Mouse (Mus musculus) MEL-GATA-1-ER (cell line): ENCODE results near the gene Fam213a.

Source experiments
- DNase-seq: peaks from one replicate; pipeline ENCODE4 v3.0.0-alpha.2; 2012; ENCODE audit warnings: low read depth; ENCODE audit errors: extremely low read depth

The Fam213a gene

DNA sequence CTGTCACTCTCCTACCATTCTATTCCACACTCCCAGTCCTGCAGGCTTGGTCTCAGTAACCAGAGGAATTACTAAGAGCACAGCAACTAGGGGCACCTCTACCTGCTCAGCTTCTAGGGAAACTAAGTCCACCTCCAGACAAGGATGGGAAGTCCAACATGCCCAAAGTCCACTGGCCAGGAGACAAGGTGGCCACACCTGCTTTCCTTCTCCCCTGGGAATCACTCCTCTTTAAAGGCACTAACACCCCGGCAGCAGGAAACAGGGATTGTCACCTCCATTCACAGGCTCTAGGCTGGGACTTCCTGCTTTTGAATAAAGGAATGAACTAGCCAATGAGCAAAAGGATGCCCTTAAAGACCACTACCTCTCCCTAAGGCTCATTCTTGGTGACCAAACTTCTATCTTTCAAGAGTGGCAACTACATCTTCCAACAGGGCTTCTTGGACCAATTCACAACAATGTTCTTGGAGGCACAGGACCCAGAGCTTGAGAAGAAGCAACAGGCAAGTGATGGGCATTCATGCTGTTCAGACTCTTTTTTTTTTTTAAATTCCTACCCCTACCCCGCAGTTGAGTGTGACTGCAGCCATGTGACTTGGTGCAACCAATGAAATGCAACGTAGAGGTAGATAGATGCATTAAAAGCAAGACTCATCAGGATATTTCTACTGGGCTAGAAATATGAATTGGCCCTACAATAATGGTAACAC is 49.9 kb downstream of the Fam213a start:
- no peak for DNase-seq

DNA sequence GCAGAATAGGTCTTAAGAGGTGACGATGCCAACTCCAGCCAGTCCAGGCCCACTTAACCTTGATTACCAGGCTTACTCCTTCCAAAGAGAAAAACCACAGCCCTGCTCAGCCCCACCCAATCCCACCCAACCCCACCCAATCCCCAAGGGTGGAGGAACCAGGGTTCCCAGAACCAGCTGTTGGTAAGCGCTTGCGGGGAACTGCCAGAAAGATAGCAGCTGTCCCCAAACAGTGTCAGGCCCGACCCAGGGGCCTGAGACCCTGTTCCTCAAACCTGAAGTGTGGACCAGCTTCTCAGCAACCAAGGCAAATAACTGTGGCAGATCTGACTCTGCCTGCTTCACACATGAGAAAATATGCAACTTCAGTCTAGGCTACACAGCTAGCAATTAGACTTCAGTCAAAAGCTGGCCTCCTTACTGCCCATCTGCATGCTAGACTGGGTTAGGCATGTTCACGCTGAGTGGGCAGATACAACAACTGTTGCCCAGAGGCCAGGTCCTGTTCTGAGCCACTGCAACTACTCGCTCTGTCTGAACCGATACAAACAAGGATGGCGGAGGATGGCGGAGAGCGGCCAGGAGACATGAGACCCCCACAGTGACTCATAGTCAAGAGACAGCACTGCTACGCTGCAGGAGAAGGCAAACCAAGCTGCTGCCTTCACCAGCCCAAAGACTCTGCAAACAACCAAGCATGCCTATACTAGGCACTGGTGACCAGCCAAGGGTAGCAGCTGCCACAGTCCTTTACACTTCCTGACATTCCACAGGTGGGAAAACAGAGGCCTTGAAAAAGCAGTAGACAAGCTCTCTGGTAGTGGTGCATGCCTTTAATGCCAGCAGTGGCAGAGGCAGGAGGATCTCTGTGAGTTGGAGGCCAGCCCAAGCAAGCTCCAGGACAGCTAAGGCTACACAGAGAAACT is 51.0 kb downstream of the Fam213a start:
- DNase-seq: peak; percentile 61

DNA sequence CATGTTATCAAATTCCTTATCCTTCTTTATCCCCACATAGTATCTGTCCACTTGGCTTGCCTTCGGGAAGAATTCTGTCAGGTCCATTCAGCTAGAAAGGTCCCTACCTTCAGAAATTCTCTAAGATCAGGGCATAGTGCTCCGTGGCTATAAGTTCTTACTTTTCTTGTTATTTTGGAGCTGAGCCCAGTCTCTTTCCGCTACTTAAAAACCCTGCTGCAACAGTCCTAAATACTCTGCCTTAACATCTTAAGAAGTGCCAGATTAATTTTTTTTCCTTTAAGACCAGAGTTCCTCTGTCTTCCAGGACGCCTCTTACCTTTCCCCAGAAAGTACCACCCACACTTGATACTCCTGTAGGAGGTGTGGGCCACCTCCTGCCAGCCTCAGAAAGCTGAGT is 53.4 kb downstream of the Fam213a start:
- no peak for DNase-seq

GRCm38 (mm10) chr14:40959586-40959985 is 54.0 kb downstream of the Fam213a start:
- DNase-seq: no peak

DNA sequence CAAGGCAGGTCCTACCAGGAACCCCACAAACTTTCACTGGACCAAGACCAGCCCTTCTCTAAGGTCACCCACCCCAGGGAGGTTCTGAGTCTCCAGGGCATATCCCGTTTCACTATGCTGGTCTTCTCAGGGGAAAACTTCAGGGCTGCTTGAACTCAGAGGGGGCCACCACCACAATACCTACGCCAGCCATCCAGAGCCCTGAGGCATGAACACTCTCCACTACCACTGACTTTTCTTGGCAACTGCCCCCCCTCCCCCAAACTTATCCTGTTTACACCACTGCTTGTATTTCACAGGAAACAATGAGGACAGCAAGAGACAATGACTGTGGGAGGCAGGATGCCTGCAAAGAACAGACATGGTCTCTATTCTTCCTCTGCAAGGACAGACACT is 54.6 kb downstream of the Fam213a start:
- no peak for DNase-seq

DNA sequence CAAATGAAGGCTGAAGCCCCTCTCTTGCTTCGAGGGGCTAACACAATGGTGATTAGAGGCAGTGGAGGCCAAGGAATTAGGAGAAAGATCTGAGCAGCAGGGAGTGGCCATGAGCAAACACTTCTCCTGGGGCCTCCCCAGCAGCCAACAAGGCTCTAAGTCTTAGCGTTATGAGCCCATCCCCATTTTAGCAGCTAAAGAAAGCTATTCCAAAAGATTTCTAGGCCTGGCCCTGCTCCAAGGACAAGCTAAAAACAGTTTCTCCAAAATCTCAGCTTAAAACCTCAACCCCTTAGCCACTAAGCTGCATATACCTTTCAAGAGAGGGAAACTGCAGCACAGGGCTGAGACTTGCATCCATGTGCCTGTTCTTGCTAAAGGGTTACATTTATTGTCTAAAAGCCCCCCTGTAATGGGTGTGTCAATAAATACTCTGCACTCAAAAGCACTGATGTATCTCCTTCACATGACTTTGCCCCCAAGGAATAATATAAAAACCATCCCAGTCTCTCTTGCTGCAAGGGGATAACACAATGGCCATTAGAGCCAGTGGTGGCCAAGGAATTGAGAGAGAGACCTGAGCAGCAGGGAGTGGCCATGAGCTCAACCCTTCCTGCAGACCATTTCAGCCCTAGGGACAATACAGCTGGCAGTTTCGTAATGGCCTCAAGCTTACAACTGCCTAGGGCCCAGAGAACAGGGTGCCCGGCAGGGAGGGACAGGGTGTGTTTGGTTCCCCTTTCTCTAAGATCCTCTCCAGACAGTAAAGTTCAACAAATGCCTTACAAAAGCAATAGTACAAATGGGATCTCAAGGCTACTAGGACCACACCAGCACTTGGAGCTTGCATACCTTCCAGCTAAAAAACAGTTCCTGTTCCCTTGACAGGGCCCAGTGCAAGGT is 55.3 kb downstream of the Fam213a start:
- DNase-seq: no peak

- DNase-seq: no peak
These were observed 56.0 kb downstream of the Fam213a start for GRCm38 (mm10) chr14:40957607-40958006.

GRCm38 (mm10) chr14:40956252-40957146 is 57.1 kb downstream of the Fam213a start:
- DNase-seq: no peak

GRCm38 (mm10) chr14:40955596-40956251 is 57.9 kb downstream of the Fam213a start:
- DNase-seq: no peak

- DNase-seq: no peak
These were observed 58.4 kb downstream of the Fam213a start for GRCm38 (mm10) chr14:40955146-40955545.

- no peak for DNase-seq
These were observed 60.2 kb downstream of the Fam213a start for GRCm38 (mm10) chr14:40953381-40953780.

DNA sequence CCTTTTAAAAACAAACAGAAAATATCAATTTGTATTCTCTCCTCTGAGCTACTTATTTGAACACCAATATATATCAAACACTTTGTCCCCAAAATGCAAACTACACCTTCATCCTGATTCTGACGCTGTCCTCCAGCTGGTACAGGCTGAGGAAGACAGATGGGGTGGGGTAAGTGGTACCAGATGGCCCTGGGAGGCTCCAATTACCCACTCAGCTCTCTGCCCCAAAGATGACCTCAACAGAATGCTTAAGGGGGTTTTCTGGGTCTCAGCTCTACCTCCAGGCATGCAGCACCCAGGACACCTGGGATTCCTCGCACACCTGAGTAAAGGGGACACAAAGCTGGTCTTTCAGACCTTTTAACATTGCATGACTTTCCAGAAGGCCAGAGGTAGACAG is 60.9 kb downstream of the Fam213a start:
- no peak for DNase-seq

GRCm38 (mm10) chr14:40952301-40952700 is 61.3 kb downstream of the Fam213a start:
- DNase-seq: no peak

DNA sequence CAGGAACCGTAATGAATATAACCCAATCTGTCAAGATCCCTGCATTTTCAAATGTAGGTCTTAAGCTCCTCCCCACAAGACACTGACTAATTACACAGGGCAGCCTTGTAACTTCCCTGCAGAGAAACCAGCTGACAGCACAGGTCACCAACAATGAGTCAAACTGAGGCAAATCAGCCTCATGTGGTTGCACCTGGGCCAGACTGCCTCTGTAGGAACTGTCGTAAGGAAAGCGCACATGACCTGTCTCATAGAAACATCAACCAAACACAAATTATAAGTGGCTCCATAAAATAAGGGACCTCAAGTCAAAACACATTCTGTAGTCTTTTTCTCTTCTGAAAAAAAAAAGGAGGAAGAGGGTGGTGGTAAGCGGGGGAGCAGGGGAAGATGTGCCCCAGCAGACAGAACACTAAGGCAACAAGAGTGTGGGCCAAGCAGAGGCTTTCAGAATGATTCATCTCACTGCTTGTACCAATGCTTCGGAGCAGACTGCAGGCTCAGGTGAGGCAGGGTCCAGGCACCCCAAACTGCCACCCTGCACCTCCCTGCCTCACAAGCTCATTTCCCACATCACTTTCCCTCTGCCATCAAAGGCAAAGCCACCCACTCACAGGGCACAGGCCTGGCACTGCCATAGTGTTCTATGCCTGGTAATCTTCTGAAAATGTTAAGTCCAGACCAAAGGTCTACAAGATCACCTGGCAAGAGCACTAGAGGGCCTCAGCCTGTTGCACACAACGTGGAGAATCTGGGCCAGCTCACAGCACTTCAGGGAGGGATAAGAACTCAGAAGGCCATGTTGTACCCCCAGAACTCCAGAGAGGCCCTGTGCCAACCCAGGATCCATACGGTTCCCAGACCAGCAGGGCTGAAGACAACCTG is 63.6 kb downstream of the Fam213a start:
- no peak for DNase-seq

DNA sequence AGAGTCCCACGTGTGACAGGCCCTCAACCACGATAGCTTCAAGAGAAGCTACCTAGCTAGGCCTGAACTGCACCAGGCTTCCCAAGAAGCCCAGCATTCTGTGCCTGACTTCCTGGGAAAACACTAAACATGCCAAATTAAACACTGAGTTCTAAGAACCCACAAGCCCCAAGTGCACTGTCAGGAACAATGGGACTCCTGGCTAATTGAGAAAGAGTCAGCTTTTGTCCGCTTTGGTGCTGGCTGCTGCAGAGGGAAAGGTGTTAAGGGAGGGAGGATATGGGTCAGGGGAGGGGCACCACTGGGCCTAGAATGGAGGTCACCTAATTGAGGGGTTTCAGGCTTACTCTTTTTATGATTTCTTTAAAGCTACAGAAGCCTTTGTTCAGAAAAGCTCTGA is 64.5 kb downstream of the Fam213a start:
- no peak for DNase-seq

GRCm38 (mm10) chr14:40948522-40948921 is 65.1 kb downstream of the Fam213a start:
- no peak for DNase-seq

DNA sequence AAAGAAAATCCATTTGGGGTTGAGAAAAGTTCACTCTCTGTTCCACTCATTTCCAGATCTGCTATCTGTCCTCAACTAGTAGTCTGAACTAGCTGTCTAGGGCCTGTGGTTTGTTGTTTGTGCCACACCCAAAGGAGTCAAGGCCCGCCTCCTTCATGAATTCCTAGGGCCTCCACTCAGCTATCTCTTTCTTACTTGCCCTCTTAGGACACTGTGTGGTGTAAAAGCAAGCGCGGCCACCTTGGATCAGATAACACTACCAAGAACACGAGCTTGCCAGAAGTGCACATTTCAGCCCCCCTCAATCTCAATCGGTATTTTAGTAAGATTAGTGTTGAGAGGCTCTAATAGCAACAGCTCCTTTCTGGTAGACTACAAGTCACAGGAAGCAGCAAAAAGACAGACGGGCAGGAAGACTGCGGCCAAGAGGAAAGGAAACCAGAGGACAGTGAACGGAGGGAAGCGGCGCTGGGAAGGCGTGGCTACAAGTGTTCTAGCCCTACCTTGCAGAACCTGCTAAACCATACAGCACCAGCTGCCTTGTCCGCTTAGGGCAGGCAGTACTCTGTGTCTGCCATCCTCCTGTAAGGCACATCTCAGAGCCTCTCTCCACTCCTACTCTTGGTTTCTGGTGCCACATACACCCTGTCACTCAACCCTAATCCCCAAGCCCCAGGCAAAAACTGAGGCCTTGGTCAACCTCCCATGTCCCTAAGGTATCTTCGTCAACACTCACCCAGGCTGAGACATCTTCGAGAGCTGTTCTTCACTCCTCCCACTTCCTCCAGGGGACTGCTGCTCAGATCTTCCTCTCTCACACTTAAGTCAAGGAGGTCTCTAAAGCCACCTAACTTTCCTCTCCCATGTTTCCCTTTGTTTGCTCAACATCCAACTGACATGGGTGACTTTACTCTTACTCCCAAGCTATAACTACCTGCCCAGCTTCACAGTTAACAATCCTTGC is 65.9 kb downstream of the Fam213a start:
- DNase-seq: peak; percentile 68

DNA sequence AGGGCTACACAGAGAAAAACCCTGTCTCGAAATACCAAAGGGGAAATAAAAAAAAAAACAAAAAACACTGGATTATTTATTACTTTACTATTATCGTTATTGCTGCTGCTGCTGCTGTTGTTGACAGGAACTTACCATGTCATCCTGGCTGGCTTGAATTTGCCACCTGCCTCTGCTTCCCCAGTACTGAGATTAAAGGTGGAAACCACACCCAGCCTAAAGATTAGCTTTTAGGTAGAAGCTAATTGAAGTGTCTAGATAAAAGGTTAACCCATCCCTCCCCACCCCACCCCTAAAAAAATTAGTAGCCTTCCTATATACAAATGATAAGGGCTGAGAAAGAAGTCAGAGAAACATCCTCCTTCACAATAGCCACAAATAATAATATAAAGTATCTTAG is 69.8 kb downstream of the Fam213a start:
- no peak for DNase-seq
